Mouse (Mus musculus) testis, postnatal 10 days (tissue): ENCODE data around the gene Olfr715b.
"Not testable (repeated sequence)": the region's sequence is repeated elsewhere in the genome, so short reads cannot be mapped to it uniquely, and the experiment has no call there.

ENCODE experiments used
- DNase-seq: peaks from one replicate; pipeline ENCODE4 v3.0.0; 2021; ENCODE audit warnings: low spot score

Gene Olfr715b

GRCm38 (mm10) chr7:107110269-107110668, at the start of gene Olfr715b:
TSS of gene Olfr715b (minus strand) at chr7:107110369.
- DNase-seq: not testable (repeated sequence)

GRCm38 (mm10) chr7:107138027-107138426, 27.9 kb upstream of the Olfr715b start, which contains the start of gene Olfr716:
TSS of gene Olfr716 (plus strand) at chr7:107138327.
- DNase-seq: not testable (repeated sequence)

- DNase-seq: not testable (repeated sequence)
Measured at GRCm38 (mm10) chr7:107130983-107131382, 20.8 kb upstream of the Olfr715b start, which contains the start of gene Olfr715. TSS of gene Olfr715 (minus strand) at chr7:107131083.

GRCm38 (mm10) chr7:107092920-107093319, 17.2 kb downstream of the Olfr715b start, which contains the start of gene Olfr17:
TSS of gene Olfr17 (plus strand) at chr7:107093220.
- DNase-seq: no peak

DNA sequence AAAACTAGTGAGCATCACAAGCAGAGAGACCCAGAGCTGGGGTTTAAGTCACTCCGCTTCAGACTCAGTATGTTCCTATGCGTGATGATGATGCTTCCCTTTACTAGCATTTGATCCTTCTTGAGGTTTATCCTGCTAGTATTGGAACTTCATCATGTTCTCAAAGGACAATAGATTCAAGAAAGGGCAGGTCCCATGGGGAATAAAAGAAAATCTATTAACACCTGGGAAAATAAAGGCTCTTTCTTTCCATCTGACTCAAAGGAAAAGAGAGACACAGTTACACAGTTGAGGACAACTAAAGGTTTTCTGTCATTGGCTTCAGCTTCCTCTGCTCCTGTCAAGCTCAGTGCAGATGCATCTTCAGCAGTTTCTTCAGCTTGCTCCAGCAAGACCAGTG, 39.5 kb downstream of the Olfr715b start, which contains the start of gene Olfr714:
Gene Olfr714 (plus strand): TSS at position 301 of the 400 bp plus-strand sequence.
- DNase-seq: no peak
